Mouse (Mus musculus) hindbrain, postnatal 0 days (tissue): ENCODE measurements around the gene Cd99l2. TPM values are rescaled to one million over a fixed set of nuclear protein-coding genes. Genes with fewer than 3 reads are reported as not detected.

ENCODE experiments used
- ATAC-seq: fragments of 200-750 bp; cut with Nextera tagmentation; 2 replicates; pipeline ENCODE4 v1.8.0; 2017; ENCODE audit warnings: mild to moderate bottlenecking, moderate TSS enrichment, moderate library complexity
- DNase-seq: peaks from one replicate; pipeline ENCODE4 v3.0.0-alpha.2; 2015; ENCODE audit warnings: low spot score
- H3K27ac ChIP-seq: fragments of 300-500 bp; sonication (generic); 2 replicates; pipeline ENCODE4 v1.5.1; 2014; ENCODE audit warnings: mild to moderate bottlenecking
- H3K27me3 ChIP-seq: fragments of 300-500 bp; sonication (generic); 2 replicates; pipeline ENCODE4 v1.6.1; 2014; ENCODE audit warnings: low read length, mixed read lengths; ENCODE audit not compliant: insufficient read depth
- H3K36me3 ChIP-seq: fragments of 300-500 bp; sonication (generic); 2 replicates; pipeline ENCODE4 v1.6.1; 2014; ENCODE audit warnings: low read length, mixed read lengths; ENCODE audit not compliant: insufficient read depth
- H3K4me1 ChIP-seq: fragments of 300-500 bp; sonication (generic); 2 replicates; pipeline ENCODE4 v1.6.1; 2014; ENCODE audit warnings: antibody characterized with exemption, low read length, mixed read lengths; ENCODE audit not compliant: insufficient read depth
- H3K4me2 ChIP-seq: fragments of 300-500 bp; sonication (generic); 2 replicates; pipeline ENCODE4 v1.6.1; 2014; ENCODE audit warnings: low read depth, mild to moderate bottlenecking, low read length, moderate library complexity, mixed read lengths
- H3K4me3 ChIP-seq: fragments of 300-500 bp; sonication (generic); 2 replicates; pipeline ENCODE4 v1.5.1; 2014; ENCODE audit warnings: low read length
- H3K9ac ChIP-seq: fragments of 300-500 bp; sonication (generic); replicated peaks from 2 replicates; pipeline ENCODE4 v1.6.1; 2014; ENCODE audit warnings: mild to moderate bottlenecking, low read length, moderate library complexity, mixed read lengths
- H3K9me3 ChIP-seq: fragments of 300-500 bp; sonication (generic); 2 replicates; pipeline ENCODE4 v1.6.1; 2016; ENCODE audit warnings: low read length, mixed read lengths
- CTCF ChIP-seq: IDR thresholded peaks from 2 replicates; pipeline ENCODE4 v1.5.1; 2016; ENCODE audit warnings: antibody characterized with exemption, control low read depth, low read depth
- WGBS: fragments of 180-500 bp; shearing (Covaris S2); extraction: QIAGEN DNeasy Blood & Tissue Kit; methylation state at CpG from one replicate; pipeline ENCODE4 v1.1.7; 2014; 5-methylcytosine and 5-hydroxymethylcytosine counted together
- polyA plus RNA-seq: library from polyadenylated mRNA; unstranded; fragments of >200 nt; fragmentation: Nextera tagmentation; extraction: Ambion mirVana; gene quantifications from 2 replicates; pipeline ENCODE4 v1.2.1, GENCODE M21; 2015
- total RNA-seq: library from RNA; depleted of rRNA; stranded (reverse); fragments of >200 nt; gene quantifications from 2 replicates; pipeline ENCODE4 v1.2.3, GENCODE M21; 2014; rRNA removed

Gene Cd99l2
- total RNA-seq (80.1 and 81.3 TPM in 2 replicates), polyA plus RNA-seq (63.6 and 70.0 TPM in 2 replicates)

DNA sequence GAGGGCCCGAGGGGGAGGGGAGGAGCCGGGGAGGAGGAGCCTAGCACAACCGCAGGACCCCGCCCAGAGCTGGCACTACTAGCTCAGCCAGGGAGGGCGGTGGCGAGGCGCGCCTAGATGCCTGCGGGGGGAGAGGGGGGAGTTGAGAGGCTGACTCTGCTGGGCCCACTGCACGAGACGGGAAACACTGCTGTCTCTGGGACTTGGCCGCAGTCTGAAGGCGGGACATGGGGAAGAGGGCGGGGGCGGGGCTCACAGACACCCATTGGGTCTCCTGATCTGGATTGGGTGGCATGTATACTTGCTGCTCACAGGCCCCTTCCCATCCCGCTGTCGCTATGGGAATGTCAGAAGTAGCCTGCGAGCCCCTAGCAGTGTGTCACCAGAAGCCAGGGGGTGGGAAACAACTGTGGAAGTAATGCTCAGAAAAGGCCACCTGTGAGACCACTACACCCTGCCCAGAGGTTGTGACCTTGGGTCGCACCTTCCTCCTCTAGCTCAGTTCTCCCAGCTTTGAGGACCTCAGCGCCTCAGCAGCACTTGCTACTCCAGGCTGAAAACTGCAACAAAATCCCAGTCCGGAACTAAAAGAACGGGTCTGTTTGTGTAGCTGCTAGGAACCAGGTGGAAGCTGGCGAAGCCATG, at the start of gene Cd99l2:
Cd99l2 (minus strand) TSS at position 216 of the 645 bp plus-strand sequence.
- H3K36me3 ChIP-seq, result no peaks in the 10 kb centered on the region
- WGBS, result 32% methylated on average over 17 of the region's 23 CpGs
- peak within 1 kb of the TSS; percentile 51 for H3K4me3 ChIP-seq
- peak; percentile 88 for DNase-seq
- no peaks in the 10 kb centered on the region for H3K4me1 ChIP-seq
- no peaks in the 10 kb centered on the region for H3K27me3 ChIP-seq
- H3K27ac ChIP-seq, result peak within 1 kb of the TSS; percentile 88
- peak within 1 kb of the TSS; percentile 65 for H3K4me2 ChIP-seq
- peak; percentile 97 for ATAC-seq
- no peaks in the 10 kb centered on the region for H3K9me3 ChIP-seq
- peak; percentile 9; the same call in 1 of the 2 replicates for TF ChIP-seq CTCF
- peak within 1 kb of the TSS; percentile 64 for H3K9ac ChIP-seq

DNA sequence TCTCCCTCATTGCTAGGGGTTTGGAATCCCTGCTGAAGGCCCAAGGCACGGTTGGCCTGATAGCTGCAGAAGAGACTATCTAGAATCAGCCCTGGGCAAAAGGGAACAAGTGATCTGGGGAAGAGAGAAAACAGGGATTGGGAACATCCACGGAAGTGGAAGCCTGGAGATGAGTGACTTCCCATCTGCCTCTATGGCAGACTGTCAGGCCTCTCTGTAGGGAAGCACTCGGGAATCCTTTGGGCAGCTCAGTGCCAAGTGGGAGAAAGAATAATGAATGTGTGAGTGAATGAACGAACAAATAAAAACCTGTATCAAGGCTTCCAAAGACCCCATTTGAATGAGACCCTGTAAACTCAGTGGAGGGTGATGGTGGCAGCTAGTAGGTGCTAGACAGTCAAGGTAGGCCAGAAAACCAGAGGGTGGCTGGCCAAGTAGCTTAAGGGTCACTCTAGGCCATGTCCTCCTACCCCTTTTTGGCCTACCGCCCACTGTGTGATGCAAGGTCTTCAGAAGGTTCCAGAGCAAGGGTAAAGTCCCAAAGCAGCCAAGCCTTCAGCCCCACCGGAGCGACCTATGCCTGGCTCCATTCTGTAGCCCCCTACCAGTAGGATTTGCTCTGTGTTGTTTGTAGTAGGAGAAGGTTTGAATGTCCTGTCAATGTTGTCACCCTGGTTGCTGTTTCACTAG, 48.3 kb upstream of the Cd99l2 start:
- no peaks in the 10 kb centered on the region for H3K4me1 ChIP-seq
- DNase-seq (no peak), ATAC-seq (no peak)
- H3K9ac ChIP-seq, result no peak overlapping the region
- no peaks in the 10 kb centered on the region for H3K9me3 ChIP-seq
- H3K4me2 ChIP-seq, result no peak overlapping the region
- H3K4me3 ChIP-seq, result no peak overlapping the region
- no peak overlapping the region for H3K27ac ChIP-seq
- no peaks in the 10 kb centered on the region for H3K27me3 ChIP-seq
- no peaks in the 10 kb centered on the region for H3K36me3 ChIP-seq
- WGBS, result 66% methylated on average over 7 of the region's 7 CpGs
- no peak for TF ChIP-seq CTCF

DNA sequence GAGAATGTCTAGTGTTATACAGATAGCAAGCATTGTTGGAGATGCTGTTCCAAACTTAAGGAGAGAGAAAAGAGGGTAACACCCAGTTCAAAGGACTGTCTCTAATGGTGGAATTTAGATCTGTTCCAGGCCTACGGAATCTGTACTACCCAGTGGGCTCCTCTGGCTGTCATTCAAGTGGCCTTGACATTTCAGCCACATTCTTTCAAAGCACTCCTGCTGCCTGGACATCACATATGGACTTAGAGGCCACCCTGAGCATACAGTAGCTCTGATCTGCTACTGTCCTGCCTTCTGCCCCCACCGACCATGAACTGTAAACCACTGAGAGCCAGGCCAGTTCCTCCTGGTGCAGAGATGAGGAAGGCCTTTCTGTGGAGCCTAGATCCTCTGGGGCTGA, 45.1 kb upstream of the Cd99l2 start:
- DNase-seq (no peak), ATAC-seq (no peak)
- Histone ChIP-seq H3K9ac (no peak overlapping the region), H3K9me3 (no peaks in the 10 kb centered on the region), H3K27me3 (no peaks in the 10 kb centered on the region), H3K4me1 (no peaks in the 10 kb centered on the region), H3K27ac (no peak overlapping the region), H3K36me3 (no peaks in the 10 kb centered on the region), H3K4me3 (no peak overlapping the region), H3K4me2 (no peak overlapping the region)
- TF ChIP-seq CTCF, result no peak
- 70% methylated on average over 2 of the region's 2 CpGs for WGBS

DNA sequence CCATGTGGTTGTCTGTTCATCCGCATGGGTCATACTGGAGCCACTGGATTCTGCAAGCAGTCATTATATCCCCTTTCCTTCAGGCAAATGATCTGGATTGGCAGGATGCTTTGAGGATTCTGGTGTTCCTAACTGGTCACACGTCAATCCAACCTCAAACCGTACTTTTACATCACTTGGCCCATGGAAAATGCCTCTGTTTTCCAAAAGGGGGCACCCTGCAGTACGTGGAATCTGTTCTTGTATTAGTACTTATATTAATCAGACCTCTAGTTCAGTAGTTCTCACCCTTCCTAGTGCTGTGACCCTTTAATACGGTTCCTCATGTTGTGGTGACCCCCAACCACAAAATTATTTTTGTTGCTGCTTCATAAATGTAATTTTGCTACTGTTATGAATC, 41.5 kb upstream of the Cd99l2 start:
- no peak for ATAC-seq
- no peak for TF ChIP-seq CTCF
- WGBS, result 76% methylated on average over 5 of the region's 5 CpGs
- H3K27me3 ChIP-seq, result no peaks in the 10 kb centered on the region
- H3K27ac ChIP-seq, result no peak overlapping the region
- H3K9me3 ChIP-seq, result no peaks in the 10 kb centered on the region
- DNase-seq, result no peak
- H3K4me1 ChIP-seq, result no peaks in the 10 kb centered on the region
- H3K9ac ChIP-seq, result no peak overlapping the region
- no peak overlapping the region for H3K4me2 ChIP-seq
- H3K4me3 ChIP-seq, result no peak overlapping the region
- no peaks in the 10 kb centered on the region for H3K36me3 ChIP-seq

DNA sequence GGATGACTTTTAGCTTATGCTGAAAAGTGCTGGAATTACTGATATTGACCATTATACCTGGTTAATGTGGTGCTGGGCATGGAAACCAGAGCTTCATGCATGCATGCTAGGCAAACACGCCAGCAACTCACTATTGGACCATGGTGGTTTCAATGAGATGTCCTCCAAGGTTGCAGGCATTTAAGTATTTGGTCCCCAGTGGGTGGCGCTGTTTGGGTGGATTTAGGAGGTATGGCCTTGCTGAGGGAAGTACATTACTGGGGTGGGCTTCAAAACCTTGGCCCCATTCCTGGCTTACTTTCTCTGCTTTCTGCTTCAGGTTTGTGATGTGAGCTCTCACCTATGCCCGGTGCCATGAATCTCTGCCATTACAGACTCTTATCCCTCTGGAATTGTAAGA, 40.0 kb upstream of the Cd99l2 start:
- no peak for ATAC-seq
- 61% methylated on average over 3 of the region's 3 CpGs for WGBS

DNA sequence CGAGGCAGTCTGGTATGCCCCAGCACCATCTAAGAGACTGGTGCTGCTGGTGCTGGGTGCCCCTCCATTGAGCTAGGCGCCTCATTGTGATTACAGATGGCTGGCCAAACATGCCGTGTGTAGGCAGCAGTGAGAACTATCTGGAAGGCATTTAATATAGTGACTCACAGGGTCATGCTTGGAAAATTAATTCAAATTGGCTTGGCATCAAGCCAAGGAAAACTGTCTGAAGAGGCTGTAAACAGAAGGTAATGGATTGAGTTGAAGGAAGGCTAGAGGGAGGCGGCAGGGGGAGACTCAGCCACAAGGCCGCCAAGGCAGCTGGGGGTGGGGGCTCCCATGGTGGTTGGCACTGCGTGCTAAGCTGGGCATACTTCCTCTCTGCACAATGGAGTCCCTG, 36.0 kb upstream of the Cd99l2 start:
- H3K4me2 ChIP-seq, result no peak overlapping the region
- WGBS, result 42% methylated on average over 6 of the region's 6 CpGs
- H3K9ac ChIP-seq, result no peak overlapping the region
- no peaks in the 10 kb centered on the region for H3K9me3 ChIP-seq
- no peak overlapping the region; the same call in 1 of the 2 replicates for H3K27ac ChIP-seq
- H3K4me1 ChIP-seq, result no peaks in the 10 kb centered on the region
- TF ChIP-seq CTCF, result no peak; the same call in 1 of the 2 replicates
- H3K36me3 ChIP-seq, result no peaks in the 10 kb centered on the region
- ATAC-seq (peak; percentile 86), DNase-seq (peak; percentile 78)
- H3K27me3 ChIP-seq, result no peaks in the 10 kb centered on the region
- H3K4me3 ChIP-seq, result no peak overlapping the region

More for the DNA sequence above, 40.0 kb upstream of the Cd99l2 start:
- H3K9me3 ChIP-seq, result no peaks in the 10 kb centered on the region
- H3K27me3 ChIP-seq, result no peaks in the 10 kb centered on the region
- no peak overlapping the region for H3K9ac ChIP-seq
- no peak for TF ChIP-seq CTCF
- H3K4me2 ChIP-seq, result no peak overlapping the region
- no peak overlapping the region for H3K27ac ChIP-seq
- no peak overlapping the region for H3K4me3 ChIP-seq
- no peak for DNase-seq
- H3K36me3 ChIP-seq, result no peaks in the 10 kb centered on the region
- no peaks in the 10 kb centered on the region for H3K4me1 ChIP-seq

DNA sequence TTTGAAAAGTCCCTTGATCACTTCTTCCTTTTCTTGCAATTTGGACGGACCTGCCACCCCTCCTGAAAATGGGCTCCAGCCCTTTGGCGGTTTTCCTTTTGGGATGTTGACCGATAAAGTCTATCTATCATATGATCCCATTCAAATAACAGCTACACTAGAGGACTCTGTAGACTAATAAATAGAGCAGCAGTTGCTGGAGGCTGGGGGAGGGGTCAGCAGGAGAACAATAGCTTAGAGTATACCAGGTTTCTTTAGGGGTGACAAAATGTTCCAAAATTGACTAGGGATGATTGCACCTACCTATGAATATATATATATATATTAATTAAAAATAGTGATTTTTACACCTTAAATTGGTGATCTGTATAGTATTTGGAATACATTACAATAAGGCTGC, 35.5 kb upstream of the Cd99l2 start:
- H3K27me3 ChIP-seq, result no peaks in the 10 kb centered on the region
- H3K27ac ChIP-seq, result no peak overlapping the region
- no peaks in the 10 kb centered on the region for H3K36me3 ChIP-seq
- ATAC-seq (0 out of 2 replicates have a peak, but pooled peaks have one; percentile 43), DNase-seq (no peak)
- H3K4me1 ChIP-seq, result no peaks in the 10 kb centered on the region
- no peak for TF ChIP-seq CTCF
- no peaks in the 10 kb centered on the region for H3K9me3 ChIP-seq
- H3K4me2 ChIP-seq, result no peak overlapping the region
- WGBS, result 53% methylated on average over 3 of the region's 3 CpGs
- no peak overlapping the region for H3K4me3 ChIP-seq
- H3K9ac ChIP-seq, result no peak overlapping the region
